Comparison of ENCODE assay signal across 9 mouse cellular contexts in the genomic region with DNA sequence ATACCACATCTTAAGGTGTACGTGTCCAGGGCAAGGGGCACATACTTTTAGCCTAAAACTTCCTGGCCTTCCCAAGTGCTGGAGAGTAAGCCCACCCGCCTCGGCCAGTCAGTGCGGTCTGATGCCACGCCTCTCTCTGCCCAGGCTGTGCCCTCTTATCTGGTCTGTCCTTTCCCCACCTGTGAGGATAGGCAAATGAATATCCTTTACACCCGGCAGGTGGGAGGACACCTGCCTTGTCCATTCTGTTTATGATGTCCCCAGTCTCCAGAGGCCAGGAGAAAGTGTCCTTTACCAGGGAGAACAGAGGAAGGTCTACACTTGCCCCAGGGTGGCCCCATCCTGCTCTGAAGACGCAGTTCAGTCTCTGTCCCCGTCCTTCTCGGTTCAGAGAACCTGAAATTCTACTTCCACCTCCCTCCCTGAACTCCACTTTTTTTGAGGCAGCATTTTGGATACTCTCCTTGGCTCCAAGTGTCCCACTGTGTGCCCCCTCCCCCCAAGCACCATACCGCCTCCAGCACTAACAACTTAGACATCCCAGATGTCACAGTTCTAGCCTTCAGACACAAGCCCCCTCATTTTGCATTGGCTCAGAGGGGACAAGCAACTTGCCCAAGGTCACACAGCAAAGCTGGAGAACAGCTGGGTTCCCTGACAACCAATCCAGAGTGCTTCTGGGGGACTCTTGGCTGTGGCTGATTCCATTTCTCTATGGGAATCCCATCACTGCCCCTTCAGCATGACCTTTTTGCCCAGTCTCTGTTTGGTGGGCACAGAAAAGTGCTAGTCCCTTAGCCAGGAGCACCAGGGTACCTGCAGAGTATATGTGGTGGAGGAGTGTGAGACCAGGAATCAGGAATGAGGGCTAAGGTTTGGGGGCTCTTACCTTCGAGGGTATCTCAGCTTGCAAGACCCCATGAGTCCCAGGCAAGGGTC. TPM values are rescaled to one million over a fixed set of nuclear protein-coding genes. Genes with fewer than 3 reads are reported as not detected.
DNase-seq lines count a peak whose midpoint lies in the region; ATAC-seq and TF ChIP-seq lines count a peak whose summit lies in the region.
"Had no signal": no experiment of that assay in that cellular context is flagged by ENCODE, and none has a peak within 500 bp of the region (broad histone marks: within the 10 kb centered on the region; RNA-seq: fewer than 3 reads in every experiment).

No protein-coding gene starts in this region.

- CTCF ChIA-PET in Patski (lab: Charles Lee): interaction anchor here (0.9 to 2.0 kb wide), 8 partner anchors 10 to 48 kb away, joined by 3 to 9 read pairs (median 4); a partner anchor contains a TSS

- DNase-seq in cerebellum, adult 9-10 months: peak; percentile 62
- no peak for DNase-seq in cerebellum, postnatal 4 days (ENCODE audit: low spot score in 2 of 2)
- no peak for DNase-seq in kidney, adult 2 months
- no peak for DNase-seq in kidney, postnatal 14 days
- no peak for DNase-seq in Patski (ENCODE audit: low read depth, low spot score)
- no peak for DNase-seq in adrenal gland, adult (ENCODE audit: inconsistent age in 2 of 2, low spot score in 1 of 2)
- no peak for DNase-seq in right cerebral cortex, postnatal 36 days (ENCODE audit: low spot score in 2 of 2)

- no peaks in the 10 kb centered on the region for H3K36me3 ChIP-seq in kidney, adult 2 months (ENCODE audit: control insufficient read depth, insufficient read depth, low read length)
- no peaks in the 10 kb centered on the region for H3K36me3 ChIP-seq in intestine, embryonic 16.5 days (ENCODE audit: control insufficient read depth, insufficient read depth, low read length)
- H3K36me3 ChIP-seq: limb, embryonic 13.5 days had no signal

- peak; percentile 4 for ATAC-seq in Patski
- peak; percentile 34 for ATAC-seq in intestine, embryonic 16.5 days

- peak overlapping the region; percentile 51 for H3K4me2 ChIP-seq in intestine, embryonic 16.5 days (ENCODE audit: low read depth, low read length)
- H3K4me2 ChIP-seq: limb, embryonic 13.5 days had no signal

- WGBS in kidney, adult 2 months: 58% methylated on average over 11 of the region's 11 CpGs
- WGBS in intestine, embryonic 16.5 days: 55% methylated on average over 11 of the region's 11 CpGs

- POLR2A ChIA-PET in Patski (lab: Charles Lee): no interaction called here

- no peak for TF ChIP-seq POLR2A in kidney, adult 2 months (IDR thresholded peaks at IDR 0.05; ENCODE audit: low read depth, low read length)

- H3K27ac ChIP-seq in kidney, adult 2 months (ENCODE audit: insufficient read depth, low read depth, low read length): peak overlapping the region; percentile 72
- H3K27ac ChIP-seq in intestine, embryonic 16.5 days (ENCODE audit: low read length): no peak overlapping the region
- H3K27ac ChIP-seq: limb, embryonic 13.5 days had no signal

- H3K9ac ChIP-seq in intestine, embryonic 16.5 days (ENCODE audit: low read depth, low read length): peak overlapping the region; percentile 69
- H3K9ac ChIP-seq: limb, embryonic 13.5 days had no signal

- no peak for TF ChIP-seq CTCF in kidney, adult 2 months (conservative IDR thresholded peaks at IDR 0.05; ENCODE audit: insufficient read depth, insufficient read length, low read depth, low read length)
- no peak for TF ChIP-seq CTCF in Patski (IDR thresholded peaks at IDR 0.05)

- peak overlapping the region; percentile 66 for H3K4me3 ChIP-seq in kidney, adult 2 months (ENCODE audit: insufficient read depth, low read depth, low read length)
- peak overlapping the region; percentile 50 for H3K4me3 ChIP-seq in intestine, embryonic 16.5 days (ENCODE audit: low read length)
- H3K4me3 ChIP-seq: limb, embryonic 13.5 days had no signal

- in situ Hi-C loops in Patski (cut with MboI; ENCODE audit: low pct_unique_long_range_greater_than_20kb): no loop called here

- H3K27me3 ChIP-seq in kidney, adult 2 months (replicated peaks; ENCODE audit: control insufficient read depth, insufficient read depth, low read length): no peaks in the 10 kb centered on the region
- H3K27me3 ChIP-seq in Patski: no peaks in the 10 kb centered on the region
- no peaks in the 10 kb centered on the region for H3K27me3 ChIP-seq in intestine, embryonic 16.5 days (replicated peaks; ENCODE audit: control insufficient read depth, insufficient read depth, low read length)

- H3K4me1 ChIP-seq in kidney, adult 2 months (ENCODE audit: control insufficient read depth, insufficient read depth, low read length): peaks cover 5% of the 10 kb centered on the region
- H3K4me1 ChIP-seq in intestine, embryonic 16.5 days (ENCODE audit: control insufficient read depth, insufficient read depth, low read length): peaks cover 13% of the 10 kb centered on the region; the same call in 1 of the 2 replicates
- H3K4me1 ChIP-seq: limb, embryonic 13.5 days had no signal

- no peaks in the 10 kb centered on the region for H3K9me3 ChIP-seq in intestine, embryonic 16.5 days (ENCODE audit: control insufficient read depth, low read length)
- H3K9me3 ChIP-seq: limb, embryonic 13.5 days had no signal

RNA-seq across cellular contexts. Expression of a gene that starts 0.6 kb away (rescaled TPM):
- 24.0 and 28.0 TPM in 2 replicates for polyA plus RNA-seq in kidney, adult 2 months (2012; rRNA removed)
- 9.6 TPM for polyA plus RNA-seq in Patski (2021)
- polyA plus RNA-seq in intestine, embryonic 16.5 days (2015; fragmentation: Nextera tagmentation; extraction: Ambion mirVana): 5.6 and 5.9 TPM in 2 replicates

RNA-seq across cellular contexts. Expression of a gene that starts 10.5 kb away (rescaled TPM):
- 136 and 163 TPM in 2 replicates for polyA plus RNA-seq in kidney, adult 2 months (2012; rRNA removed)
- polyA plus RNA-seq in Patski (2021): 65.1 TPM
- polyA plus RNA-seq in intestine, embryonic 16.5 days (2015; fragmentation: Nextera tagmentation; extraction: Ambion mirVana): 182 and 185 TPM in 2 replicates

RNA-seq across cellular contexts. Expression of a gene that starts 15.9 kb away (rescaled TPM):
- polyA plus RNA-seq in kidney, adult 2 months (2012; rRNA removed): 0.19 and 0.27 TPM in 2 replicates
- 0.37 TPM for polyA plus RNA-seq in Patski (2021)
- polyA plus RNA-seq in intestine, embryonic 16.5 days (2015; fragmentation: Nextera tagmentation; extraction: Ambion mirVana): 0.33 and 0.43 TPM in 2 replicates

RNA-seq across cellular contexts. Expression of a gene that starts 36.4 kb away (rescaled TPM):
- 52.3 and 57.2 TPM in 2 replicates for polyA plus RNA-seq in kidney, adult 2 months (2012; rRNA removed)
- polyA plus RNA-seq in Patski (2021): 154 TPM
- 78.2 and 80.1 TPM in 2 replicates for polyA plus RNA-seq in intestine, embryonic 16.5 days (2015; fragmentation: Nextera tagmentation; extraction: Ambion mirVana)

RNA-seq across cellular contexts. Expression of a gene that starts 51.9 kb away (rescaled TPM):
- polyA plus RNA-seq in kidney, adult 2 months (2012; rRNA removed): 48.9 and 49.4 TPM in 2 replicates
- 44.8 TPM for polyA plus RNA-seq in Patski (2021)
- polyA plus RNA-seq in intestine, embryonic 16.5 days (2015; fragmentation: Nextera tagmentation; extraction: Ambion mirVana): 34.1 and 36.1 TPM in 2 replicates
